Mouse (Mus musculus) embryo, embryonic 11 days (tissue): Measurements from ENCODE around the gene Yif1b.

Source experiments
- DNase-seq: peaks from one replicate; pipeline ENCODE4 v3.0.0-alpha.2; 2015

Gene Yif1b

DNA sequence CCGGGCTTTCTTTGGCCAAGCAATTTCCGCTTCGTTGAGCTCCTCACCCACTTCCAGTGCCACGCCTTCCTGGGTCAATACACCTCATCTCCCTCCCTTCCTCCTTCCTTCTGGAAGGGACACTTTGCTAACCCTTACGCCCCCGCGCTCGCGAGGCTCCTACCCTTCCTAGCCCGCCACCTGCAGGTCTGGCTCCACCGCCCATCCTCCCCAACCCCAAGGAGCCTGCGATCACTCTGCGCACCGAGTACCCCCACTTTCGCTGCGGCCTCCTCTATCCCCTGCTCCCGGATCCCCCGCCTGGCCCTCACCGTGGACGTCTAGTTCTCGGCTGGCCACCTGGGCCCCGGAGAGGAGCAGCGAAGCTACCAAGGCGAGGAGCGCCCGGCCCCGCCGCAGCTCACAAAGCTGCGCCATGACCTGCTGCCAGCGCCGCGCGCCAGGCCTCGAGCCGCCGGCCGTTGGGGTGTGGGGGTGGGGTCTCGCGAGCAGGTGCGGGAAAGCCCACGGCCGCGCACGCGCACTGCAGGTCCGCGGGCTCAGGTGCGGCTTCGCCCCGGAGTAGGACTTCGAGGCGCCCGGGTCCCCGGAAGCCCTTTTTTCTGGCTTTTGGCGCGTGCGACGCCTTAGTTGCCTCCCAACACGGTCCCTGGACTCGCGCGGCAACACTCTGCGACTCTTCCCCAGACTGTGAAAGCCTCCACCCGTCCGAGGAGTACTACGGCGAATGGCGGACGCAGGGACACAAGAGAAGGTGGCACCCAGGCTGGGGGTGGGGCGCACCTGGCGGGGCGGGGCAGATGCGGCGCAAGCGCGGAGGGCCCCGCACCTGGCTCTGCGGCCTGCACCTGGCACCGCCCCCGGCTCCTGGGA is 43.3 kb downstream of the Yif1b start, which contains the start of gene Spint2:
Gene Spint2 (minus strand): TSS at position 712 of the 873 bp plus-strand sequence.
- peak; percentile 71 for DNase-seq

DNA sequence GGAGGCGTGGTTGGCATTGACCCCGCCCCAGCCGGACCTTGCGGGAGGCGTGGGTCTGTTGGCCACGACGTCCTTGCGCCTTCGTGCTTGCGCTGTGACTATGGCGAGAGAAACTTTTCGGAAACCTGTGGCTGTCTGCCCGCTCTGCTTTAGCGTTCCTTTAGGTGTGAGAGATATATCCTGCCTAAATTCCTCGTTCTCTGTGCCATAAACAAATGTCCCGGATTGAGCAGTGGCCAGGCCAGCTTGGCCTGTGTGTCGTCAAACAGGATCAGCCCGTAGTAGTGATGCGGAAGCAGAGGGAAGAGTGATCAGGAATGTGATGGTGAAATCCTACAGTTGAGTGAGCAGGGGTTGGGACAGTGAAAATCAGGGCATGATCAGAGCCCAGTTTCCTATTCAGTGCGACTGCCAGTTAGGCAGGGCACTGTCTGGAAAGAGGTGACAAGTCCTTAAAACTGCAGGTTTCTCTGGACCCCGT is 44.0 kb downstream of the Yif1b start:
- no peak for DNase-seq

DNA sequence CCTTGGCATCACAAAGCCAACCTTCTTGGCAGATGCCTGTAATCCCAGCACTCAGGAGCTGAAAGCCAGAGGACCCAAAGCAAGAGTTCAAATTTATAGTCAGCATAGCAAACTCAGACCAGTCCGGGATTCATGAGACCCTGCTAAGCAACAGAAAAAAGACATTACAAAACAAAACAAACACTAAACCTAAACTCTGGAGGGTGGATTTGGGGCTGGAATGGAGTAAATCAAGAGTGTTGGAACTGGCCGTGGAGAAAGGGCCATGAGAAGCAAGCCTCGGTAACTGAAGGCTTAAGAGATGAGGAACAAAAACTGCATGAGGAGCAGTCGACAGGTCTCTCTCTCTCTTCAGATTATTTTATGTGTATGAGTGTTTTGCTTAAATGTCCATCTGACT is 45.7 kb downstream of the Yif1b start:
- DNase-seq: no peak

DNA sequence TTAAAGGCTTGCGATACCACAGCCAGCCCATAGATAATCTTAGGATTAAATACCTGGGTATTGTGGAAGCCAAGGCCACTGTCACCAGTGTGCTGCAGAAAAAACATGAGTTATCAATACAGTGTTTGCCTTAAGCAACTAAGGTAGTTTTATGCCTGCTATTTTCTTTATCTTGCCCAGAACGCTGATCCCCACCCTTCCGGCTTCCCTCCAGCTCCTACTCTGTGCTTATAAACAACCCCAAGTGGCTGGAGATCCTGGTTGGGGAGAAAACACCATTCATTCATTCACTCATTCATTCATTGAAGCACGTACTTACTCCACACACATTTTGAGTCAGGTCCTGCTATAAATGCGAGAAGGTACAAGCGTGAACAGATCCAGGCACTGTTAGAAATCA is 46.4 kb downstream of the Yif1b start:
- DNase-seq: no peak

DNA sequence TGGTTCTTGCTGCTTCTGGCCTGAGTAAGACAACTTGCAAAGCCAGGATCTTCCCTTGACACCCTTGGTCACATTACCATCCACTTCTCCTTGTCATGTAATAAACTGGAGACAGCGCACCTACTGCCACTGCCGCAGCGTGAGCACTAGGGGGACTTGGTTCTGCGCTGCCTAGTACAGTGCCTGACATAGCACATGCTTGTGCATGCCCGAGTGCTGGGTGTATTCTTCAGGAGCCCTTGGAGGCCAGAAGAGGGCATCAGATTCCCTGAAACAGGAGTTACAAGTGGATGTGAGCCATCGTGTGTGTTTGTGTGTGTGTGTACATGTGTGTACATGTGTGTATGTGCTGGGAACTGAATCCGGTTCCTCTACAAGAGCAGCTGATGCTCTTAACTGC is 49.4 kb downstream of the Yif1b start:
- DNase-seq: no peak

DNA sequence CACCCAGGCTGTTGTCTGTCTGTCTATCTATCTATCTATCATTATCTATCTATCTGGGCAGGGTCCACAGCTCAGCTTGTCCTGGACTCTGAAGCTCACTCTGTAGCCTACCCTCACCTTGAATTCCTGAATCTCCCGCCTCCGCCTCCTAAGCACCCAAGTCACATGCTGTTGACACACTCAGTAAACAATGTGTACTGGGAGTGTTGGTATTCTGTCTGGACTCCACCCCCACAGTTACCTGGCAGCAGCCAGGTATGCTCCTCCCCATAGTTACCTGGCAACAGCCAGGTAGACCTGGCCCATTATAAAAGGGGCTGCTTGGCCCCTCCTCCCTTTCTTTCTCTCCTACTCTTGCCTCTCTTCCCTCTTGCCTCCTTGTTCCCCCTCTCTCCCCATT is 50.0 kb downstream of the Yif1b start:
- DNase-seq: no peak

DNA sequence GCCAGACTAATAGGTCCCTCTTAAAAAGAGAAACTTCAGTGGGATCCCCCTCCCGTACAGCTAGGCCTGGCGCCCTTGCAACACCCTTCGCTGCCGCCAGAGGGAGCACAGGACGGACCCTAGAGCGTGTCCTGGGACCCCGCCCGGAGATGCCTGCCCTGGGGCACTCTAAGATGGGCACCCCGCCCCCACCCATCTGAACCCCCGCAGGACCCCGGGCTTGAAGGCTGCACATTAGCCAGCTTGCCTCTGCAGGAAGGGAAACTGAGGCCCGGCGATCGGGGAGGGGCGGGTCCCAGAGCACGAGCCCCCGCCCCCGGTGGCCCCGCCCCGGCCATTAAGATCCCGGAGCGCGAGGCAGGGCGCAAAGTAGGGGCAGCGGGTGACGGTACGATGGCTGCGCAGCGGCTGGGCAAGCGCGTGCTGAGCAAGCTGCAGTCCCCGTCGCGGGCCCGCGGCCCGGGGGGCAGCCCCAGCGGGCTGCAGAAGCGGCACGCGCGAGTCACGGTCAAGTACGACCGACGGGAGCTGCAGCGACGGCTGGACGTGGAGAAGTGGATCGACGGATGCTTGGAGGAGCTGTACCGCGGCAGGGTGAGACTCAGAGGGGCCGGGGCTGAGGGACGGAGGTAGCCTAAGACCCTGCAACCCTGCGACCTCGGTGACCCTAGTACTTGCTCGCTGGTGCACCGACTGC is 51.0 kb downstream of the Yif1b start, which contains the start of gene Ppp1r14a:
Gene Ppp1r14a (plus strand): TSS at position 367 of the 697 bp plus-strand sequence.
- peak; percentile 83 for DNase-seq

DNA sequence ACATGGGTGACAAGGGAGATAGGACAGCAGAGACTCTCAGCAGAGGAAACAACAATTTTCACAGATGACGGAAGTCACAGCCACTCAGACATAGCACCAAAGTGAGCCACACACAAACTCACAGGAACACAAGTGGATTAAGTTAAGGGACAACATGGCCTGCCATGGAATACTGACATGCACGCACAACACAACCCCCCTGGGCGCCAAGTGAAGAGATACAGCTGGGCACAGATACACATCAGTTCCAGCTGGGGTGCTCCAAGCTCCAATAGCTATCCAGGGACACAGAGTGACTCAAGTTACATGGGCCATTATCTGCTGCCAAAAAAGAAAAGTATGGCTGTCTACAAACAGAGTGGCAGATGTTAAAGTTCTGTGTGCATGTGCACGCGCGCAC is 51.7 kb downstream of the Yif1b start:
- DNase-seq: no peak

DNA sequence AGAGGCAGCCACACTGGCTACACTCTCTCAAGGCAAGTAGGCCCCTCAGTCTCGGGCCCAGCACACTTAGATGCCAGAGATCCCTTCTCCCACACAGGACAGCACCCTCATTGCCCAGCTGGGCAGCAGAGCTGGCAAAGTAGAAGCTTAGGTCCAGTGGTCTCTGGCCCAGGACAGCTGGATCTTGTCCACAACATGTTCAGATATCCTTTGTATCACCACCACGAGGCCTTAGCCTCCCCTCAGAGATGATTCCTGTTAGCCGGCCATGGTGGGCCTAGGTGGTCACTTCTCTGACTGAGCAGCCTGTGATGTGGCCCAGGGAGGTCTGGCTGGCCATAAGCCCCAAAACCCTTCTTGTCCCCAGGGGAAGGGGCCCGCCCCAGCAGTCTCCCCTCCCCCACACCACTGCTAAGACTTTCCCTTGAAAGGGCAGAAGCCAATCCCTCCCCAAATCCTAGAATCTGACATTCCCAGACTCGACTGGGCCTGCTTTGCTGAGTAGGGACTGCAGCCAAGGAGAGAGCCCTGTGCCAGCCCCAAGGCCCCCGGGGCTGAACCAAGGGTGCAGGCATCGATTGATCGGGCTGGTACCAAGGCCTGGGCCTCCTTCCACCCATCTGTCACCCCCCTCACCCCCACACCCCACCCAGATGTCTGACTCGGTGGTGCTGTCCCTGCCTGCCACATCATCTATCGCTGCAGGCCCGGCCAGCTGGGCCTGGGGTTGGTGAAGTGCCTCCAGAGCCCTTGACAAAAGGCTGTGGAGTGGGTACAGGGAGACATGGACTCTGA is 52.8 kb downstream of the Yif1b start:
- no peak for DNase-seq

DNA sequence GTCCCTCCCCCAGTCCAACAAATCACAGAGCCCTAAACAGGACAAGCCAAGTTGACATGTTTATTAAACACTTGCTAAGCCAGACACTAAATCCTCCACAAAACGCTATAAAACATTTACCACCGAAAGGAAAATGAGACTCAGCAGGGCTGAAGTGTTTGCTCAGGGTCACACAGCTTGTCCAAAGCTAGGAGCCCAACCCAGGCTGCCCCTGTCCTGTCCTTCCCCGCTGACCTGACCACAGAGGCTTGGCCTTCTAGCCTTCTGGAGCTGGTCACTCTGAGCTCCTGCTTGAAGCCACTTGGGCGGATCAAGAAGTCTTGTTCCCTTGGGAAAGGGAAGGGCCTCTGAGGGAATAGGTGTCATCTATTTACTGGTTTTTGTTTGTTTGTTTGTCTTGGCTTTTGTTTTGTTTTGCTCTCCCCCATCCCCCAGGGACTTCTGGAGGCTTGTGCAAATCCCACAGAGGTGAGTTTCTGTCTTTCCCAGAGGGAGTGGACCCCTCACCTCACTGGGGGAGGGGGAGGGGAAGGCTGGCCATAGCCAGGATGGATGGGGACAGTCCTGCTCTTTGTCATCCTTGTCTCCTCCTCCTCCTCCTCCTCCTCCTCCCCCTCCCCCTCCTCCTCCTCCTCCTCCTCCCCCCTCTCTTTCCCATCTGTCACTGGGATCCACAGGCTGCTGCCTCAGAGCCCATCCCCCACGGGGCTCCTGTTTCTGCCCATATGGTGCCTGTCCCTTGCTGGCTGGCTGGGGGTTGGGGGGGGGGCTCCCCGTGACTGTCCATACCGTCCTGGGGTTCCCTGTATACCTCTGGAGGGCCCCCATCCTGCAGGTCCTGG is 53.7 kb downstream of the Yif1b start:
- peak; percentile 74 for DNase-seq

DNA sequence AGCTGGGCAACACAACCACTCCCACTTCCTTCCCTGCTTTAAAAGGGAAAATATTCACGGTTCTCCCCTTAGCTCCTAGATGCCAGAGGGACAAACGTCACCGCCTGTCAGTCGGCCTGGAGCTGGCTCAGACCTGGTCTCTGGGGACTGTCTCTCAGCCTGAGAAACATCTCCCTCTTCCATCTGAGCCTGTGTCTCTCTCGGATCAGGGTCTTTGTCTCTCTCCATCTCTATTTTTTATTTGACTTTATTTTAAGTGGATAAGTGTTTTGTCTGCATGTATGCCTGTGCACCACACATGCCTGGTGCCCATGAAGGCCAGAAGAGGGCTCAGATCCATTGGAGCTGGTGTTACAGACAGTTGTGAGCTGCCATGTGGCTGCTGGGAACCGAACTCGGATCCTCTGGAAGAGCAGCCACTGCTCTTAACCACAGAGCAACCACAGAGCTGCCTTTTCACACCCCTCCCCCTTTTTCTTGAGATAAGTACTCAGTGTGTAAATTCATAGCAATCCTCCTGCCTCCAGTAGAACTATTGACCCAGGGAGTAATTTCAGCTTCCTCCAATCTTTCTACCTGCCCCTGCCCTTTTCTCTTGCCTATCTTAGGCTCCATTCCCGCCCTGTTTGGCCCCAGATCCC is 54.4 kb downstream of the Yif1b start:
- peak; percentile 62 for DNase-seq

DNA sequence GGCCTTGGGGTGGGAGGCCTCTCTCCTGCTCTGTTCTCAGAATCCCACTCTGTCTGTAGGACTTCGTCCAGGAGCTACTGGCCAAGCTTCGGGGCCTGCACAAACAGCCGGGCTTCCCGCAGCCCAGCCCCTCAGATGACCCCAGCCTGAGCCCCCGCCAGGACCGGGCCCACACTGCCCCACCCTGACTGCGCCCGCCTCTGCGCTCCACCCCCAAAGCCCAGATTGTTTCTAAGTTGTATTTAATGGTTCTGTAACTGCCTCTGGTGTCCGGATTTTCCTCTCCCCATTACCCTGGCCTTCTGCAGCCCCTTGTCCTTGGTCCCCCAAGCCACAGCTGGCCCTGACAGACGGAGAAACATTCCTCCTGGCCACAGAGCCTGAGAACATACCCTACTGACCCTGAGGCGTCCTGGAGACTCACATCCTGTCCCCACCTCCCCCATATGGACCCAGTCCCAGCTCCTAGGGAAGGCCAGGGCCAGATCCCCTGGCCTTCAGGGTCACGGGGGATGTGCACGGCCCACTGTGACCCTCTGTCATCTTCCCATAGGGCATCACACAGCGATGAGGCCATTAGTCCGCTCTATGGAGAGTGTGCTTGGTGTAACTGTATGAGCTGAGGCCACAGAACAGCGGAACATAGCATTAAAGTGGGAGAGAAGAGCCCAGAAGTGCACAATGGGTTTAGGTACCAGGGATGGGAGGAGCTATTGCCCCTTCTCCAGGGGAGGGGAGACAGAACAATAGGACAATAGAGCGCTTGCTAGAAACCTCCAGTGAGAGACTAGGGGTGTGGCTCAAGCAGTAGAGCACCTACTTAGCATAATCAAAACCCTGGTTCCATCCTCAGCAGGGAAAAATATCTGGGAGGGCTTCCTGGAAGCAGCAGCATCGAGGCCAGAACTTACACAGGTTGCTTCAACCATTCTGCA is 55.3 kb downstream of the Yif1b start:
- peak; percentile 56 for DNase-seq

DNA sequence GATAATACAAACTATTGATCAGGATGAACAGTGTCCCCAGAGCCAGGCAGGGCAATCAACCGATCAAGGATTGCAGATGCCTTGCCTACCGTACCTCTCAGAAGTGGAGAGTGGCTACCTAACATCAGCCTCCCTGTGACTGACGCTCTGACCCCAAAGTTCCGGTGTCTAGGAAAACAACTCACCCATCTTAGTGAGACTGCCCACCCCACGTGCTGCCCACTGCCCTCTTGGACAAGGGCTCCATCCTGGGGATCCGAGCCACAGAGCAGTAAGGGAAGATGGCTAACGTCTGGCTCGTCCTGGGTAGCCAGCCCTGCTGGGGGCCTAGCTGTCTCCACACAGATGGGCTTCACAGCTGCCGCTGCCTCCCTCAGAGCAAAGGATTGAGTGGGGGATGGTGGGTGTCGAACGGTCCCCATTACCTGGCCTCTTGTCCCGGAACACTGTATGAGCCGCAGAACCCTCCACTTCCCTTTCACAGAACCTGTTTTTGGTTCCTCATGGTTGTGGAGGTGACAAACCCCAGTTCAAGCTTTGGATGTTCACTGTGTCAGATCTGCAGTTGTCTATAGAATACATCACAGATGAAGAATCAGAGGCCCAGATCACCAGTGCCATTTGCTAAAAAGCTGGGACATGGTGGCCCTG is 56.1 kb downstream of the Yif1b start:
- no peak for DNase-seq

DNA sequence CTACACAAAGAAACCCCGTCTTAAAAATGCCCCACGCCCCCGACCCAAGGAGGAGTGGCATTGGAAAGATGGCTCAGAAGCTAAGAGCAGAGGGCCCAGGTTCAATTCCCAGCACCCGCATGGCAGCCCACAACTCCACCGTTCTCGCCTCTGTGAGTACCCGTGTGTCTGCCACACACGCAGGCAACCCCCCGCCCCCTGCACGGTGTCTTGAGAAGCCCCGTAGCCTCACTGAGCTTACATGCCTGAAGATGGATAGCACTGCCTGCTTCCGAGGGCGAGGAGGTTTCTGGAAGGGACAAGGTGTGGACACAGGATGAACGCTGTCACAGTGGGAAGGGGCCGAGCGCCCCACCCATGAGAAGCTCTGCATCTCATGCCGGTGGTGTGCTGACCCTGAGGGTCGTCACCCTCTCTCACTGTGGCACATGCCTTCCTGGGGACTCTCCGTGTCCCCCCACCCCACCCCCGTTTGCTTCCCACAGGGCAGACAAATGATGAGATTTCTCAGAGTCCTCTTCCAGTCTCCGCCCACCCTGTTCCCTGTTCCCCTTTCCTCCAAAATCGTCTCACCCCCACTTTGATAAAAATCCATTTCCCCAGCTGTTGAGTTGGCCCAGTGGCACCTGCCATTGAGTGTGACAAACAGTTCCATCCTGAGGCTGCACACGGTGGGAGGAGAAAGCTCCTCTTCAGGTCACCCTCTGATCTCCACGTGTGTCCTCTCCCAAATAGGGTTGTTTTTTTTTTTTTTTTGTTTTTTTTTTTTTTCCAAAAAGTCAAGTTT is 57.9 kb downstream of the Yif1b start:
- DNase-seq: no peak

DNA sequence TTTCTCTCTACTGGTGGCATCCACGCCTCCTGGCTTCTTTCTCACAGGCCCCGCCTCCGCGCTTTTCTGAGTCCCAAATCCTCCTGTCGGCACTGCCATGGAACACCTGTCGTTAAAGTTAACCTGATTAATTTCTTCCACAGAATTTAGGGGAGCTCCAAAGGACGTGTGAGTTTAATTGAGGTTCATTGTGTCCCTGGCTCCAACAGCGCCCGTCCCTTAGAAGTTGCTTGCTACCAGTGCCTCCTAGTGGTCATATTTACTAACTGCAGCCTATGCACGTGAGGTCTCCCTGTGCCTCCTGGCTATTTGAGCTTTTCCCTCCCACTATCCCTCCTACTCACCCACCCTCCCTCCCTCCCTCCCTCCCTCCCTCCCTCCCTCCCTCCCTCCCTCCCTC is 58.9 kb downstream of the Yif1b start:
- DNase-seq: peak; percentile 86
